Mouse (Mus musculus): Measurements from ENCODE around the gene Lysmd4.

- TF ChIP-seq POLR2A (IDR thresholded peaks at IDR 0.05; ENCODE audit: control insufficient read depth, extremely low read depth, insufficient read depth, low read length, poor library complexity) = no peak
- no peak for TF ChIP-seq CTCF (IDR thresholded peaks at IDR 0.05; ENCODE audit: borderline replicate concordance, control insufficient read depth, extremely low read depth, insufficient read depth, low read length, poor library complexity)
Observed at GRCm38 (mm10) chr7:67310151-67310550, 87.8 kb downstream of the Lysmd4 start.

Data from thymus, adult 2 months (tissue).